Mouse (Mus musculus) T-helper 1 cell (primary cell): ENCODE measurements around the gene Slc34a1.
"Not testable (repeated sequence)": the region's sequence is repeated elsewhere in the genome, so short reads cannot be mapped to it uniquely, and the experiment has no call there.

ENCODE experiments used
- in situ Hi-C: fragments of 300-600 bp; cut with MboI, MseI; formaldehyde crosslinking; loops from one replicate; pipeline ENCODE4 v1.15.1; 2025; ENCODE audit warnings: high pct_unique_total_duplicates

Gene Slc34a1

GRCm38 (mm10) chr13:55404853-55405782, 7.1 kb downstream of the Slc34a1 start:
- in situ Hi-C loops: loop anchor here (5.0 kb wide), 1 partner anchor 117 kb away; no protein-coding TSS in a partner anchor

GRCm38 (mm10) chr13:55405783-55406390, 7.9 kb downstream of the Slc34a1 start:
- in situ Hi-C loops: loop anchor here (5.0 kb wide), 1 partner anchor 116 kb away; no protein-coding TSS in a partner anchor

DNA sequence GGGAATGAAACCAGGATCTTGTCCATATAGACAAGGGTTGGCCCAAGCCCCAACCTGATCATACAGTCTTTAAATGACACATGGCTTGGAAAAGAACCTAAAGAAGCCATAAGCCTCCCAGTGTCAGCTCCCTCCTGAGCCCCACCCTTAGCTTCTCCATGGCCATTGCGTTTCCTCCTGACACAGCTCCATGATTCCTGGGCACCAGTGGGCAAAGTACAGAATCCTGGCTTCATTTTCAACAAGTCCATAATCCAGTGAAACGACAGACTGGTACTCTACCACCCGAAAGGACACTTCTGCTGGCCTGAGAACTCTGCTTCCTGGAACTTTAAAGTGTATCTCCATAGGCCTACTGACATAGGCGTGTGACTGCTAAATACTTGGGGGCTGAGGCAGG, 9.4 kb downstream of the Slc34a1 start:
- in situ Hi-C loops: loop anchor here (5.0 kb wide), 1 partner anchor 115 kb away; no protein-coding TSS in a partner anchor

DNA sequence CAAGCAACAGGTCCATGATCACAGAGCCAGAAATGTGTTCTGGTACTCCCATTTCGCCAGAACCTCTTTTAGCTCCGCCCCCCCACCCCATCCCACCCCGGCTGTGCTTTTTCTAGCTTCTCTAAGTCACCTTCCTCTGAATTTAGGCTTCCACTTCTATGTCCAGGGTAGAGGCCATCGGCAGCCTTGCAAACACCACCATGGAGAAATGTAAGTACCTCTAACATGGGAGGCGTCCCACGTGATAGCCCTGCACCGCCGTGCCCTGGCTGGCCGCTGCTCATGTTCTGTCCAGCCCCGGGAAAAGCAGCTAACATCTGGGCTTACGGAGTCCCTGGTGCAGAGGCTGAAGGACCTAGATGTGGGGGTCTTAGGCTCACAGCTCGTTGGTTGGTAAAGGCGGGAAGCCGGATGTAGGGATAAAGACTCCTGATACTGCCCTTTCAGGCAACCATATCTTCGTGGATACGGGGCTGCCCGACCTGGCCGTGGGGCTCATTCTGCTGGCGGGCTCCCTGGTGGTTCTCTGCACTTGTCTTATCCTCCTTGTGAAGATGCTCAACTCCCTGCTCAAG, 10.6 kb downstream of the Slc34a1 start:
- in situ Hi-C loops: loop anchor here (5.0 kb wide), 1 partner anchor 114 kb away; no protein-coding TSS in a partner anchor

- in situ Hi-C loops: no loop called here
These were observed 13.8 kb downstream of the Slc34a1 start for GRCm38 (mm10) chr13:55411826-55412225.

DNA sequence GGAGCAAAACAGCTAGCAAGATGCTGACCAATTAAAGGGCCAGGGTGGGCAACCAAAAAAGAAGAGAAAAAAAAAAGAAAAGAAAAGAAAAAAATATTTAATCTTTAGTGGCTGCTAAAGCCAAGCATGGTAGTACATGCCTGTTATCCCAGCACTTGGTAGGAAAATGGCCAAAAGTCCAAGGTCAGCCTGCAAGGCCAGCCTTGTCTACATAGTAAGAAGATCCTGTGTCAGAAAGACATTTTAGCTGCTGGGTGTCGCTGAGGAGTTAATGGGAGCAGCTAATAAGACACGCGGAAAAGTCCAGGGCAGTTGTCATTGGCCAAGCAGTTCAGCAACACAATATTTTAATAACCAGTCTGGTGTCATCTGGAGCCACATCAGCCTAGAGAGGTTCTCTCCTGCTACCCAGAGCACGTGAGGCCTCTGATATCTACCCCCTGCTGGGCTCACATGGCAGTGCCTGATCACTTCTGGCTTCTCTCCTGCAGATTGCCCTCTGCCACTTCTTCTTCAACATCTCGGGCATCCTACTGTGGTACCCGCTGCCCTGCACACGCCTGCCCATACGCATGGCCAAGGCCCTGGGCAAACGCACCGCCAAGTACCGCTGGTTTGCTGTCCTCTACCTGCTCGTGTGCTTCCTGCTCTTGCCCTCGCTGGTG, 14.8 kb downstream of the Slc34a1 start:
- in situ Hi-C loops: no loop called here

DNA sequence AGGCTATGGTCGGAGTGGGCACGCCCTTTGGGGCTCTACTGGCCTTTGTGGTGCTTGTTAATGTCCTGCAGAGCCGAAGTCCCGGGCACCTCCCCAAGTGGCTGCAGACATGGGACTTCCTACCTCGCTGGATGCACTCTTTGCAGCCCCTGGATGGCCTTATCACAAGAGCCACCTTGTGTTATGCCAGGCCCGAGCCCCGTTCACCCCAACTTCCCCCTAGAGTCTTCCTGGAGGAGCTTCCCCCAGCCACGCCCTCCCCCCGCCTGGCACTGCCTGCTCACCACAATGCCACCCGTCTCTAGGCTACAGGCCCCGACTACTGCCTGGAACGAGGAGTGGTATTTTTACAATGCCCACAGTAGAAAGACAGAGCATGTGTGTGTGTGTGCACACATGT, 15.3 kb downstream of the Slc34a1 start:
- in situ Hi-C loops: no loop called here

DNA sequence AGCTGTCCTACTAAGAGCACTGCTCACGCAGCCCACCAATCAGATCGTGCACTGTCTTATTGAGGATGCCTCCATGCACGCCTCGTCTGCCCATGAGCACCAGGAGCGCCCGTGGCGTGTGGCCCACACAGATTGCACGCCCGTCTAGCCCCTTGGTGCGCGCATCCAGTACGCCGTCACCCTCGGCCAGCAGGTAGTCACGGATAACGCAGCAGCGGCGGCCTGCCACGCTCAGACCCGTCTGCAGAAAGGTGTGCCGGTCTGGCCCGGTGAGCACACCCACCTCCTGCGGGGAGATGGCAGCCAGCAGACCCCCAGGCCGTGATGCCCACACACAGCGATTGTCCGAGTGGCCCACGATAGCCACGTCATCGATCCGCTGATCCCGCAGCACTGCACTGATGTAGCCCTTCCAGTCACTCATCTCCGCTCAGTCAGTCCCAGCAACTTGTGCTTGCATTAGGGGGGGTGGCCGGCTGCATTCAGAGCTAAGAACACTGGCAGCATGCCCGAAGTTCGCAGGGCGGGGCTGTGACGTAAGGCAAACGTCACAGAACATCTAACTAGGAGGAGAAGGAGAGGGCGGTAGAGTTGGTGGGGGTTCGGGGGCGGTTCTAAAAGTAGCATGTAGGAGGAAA, 16.9 kb downstream of the Slc34a1 start, which contains the start of gene Pfn3:
Gene Pfn3, minus strand, starts transcription at position 490 of the 638 bp plus-strand sequence.
- in situ Hi-C loops: no loop called here

DNA sequence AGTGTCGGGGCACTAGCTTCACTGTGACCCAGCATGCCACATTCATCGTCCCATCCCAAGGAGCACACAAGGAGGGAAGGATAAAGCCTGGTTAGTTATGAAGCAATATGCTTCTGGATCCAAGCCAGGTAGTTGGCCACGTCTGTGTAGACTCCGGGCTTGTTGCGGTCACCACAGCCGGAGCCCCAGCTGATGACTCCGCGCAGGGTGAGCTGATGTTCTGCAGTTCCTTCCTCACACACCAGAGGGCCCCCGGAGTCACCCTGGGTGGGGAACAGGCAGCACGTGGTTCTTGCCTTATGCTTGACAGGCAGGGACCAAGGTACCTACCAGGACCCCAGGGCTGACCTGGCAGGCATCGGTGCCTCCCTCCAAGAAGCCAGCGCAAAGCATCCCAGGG, 20.0 kb downstream of the Slc34a1 start:
- in situ Hi-C loops: no loop called here

GRCm38 (mm10) chr13:55419142-55419541, 21.2 kb downstream of the Slc34a1 start:
- in situ Hi-C loops: no loop called here

GRCm38 (mm10) chr13:55420018-55420932, 22.3 kb downstream of the Slc34a1 start:
- in situ Hi-C loops: loop anchor here (5.0 kb wide), 1 partner anchor 47 kb away; no protein-coding TSS in a partner anchor

DNA sequence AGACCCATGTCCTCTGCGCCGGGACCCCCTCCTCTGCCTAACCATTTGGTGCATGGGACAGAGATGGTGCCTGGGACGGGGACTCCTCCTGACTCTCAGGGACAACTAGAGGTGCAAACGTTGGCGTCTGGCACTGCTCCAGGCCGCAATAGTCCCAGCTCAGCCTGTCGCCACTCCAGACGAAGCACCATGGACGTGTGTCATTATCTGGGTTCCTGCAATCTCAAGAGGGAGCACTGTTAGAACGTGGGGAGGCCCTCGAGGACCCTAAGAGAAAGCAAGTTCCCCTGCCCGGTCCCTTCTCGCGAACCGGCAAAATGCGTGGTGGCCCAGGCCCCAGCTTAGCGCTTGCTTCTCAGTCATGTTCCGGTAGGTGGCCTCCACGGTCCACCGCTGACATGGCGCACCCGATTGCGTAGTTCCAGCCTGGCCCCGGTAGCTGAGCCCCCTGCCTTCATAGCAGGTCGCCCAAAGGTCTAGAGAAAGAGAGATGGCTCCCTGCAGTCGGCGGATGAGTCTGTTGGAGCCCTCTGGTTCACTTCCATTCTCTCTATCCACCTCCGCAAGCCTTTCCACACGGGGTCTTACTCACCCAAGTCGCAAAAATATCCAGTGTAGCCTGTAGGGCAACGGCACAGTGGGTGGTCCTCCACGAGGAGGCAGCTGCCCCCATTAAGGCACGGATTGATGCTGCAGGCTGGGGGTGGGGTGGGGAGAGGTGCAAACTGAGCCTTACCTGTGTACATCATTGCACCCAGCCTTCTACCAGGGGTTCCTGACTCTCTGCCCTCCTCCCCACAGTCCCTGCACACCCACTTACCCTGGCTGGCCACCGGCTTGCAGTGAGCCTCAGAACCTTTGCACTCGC, 23.2 kb downstream of the Slc34a1 start:
- in situ Hi-C loops: loop anchor here (5.0 kb wide), 1 partner anchor 46 kb away; no protein-coding TSS in a partner anchor

DNA sequence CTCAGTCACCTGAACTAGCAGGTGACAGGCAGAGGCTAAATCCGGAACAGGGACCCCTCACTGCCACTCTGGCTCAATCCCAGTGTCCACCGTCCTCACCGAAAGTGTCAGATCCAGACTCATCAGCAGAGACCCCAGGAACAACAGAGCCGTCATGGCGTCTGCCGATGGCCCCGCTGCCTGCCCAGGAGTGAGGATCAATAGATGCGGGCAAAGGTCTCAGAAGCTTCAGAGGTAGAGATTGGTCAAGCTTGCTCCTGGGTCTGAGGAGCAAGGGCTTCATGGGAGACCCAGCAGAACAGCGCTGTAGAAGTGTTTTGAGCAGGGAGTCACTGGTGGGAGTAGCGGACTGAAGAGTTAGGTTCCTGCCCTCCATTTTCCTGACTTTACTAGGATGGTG, 28.6 kb downstream of the Slc34a1 start, which contains the start of gene F12:
Gene F12, minus strand, starts transcription at position 181 of the 400 bp plus-strand sequence.
- in situ Hi-C loops: no loop called here

- in situ Hi-C loops: no loop called here
These were observed 31.4 kb downstream of the Slc34a1 start for GRCm38 (mm10) chr13:55429226-55429888.

- in situ Hi-C loops: no loop called here
These were observed 32.6 kb downstream of the Slc34a1 start for GRCm38 (mm10) chr13:55430566-55430965.

DNA sequence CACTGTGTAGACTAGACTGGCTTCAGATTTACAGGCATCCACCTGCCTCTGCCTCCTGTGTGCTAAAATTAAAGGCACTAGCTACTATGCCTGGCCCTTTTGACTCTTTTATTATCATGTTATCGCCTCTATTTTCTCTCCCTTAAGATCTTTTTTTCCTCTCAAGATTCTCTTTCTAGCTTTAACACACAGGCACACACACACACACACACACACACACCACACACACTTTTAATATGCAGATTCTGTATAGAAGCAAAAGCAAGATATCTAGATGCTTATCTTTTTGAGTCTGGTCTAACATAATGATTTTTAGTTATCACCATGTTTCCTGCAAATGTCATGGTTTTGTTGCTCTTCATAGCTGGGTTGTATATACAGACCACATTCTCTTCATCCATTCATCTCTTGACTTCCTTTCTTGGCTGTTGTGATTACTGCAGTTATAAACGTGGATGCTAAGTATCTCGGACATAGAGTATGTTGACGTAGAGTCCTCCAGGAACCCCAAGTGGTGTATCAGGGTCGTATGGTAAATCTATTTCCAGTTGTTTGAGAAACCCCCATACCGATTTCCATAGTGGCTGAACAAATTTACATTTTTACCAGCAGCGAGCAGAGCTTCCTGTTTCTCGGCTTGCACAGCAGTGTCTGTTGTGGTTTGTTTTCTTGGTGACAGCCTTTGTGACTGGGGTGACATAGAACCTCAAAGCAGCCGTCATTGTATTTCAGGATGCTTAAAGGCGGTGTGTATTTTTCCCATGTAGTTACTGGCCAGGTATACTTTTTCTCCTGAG, 34.1 kb downstream of the Slc34a1 start:
- in situ Hi-C loops: no loop called here

- in situ Hi-C loops: not testable (repeated sequence)
These were observed 39.2 kb downstream of the Slc34a1 start for GRCm38 (mm10) chr13:55437111-55437629.
